Mouse (Mus musculus): ENCODE measurements around the gene Ascl2. TPM values are rescaled to one million over a fixed set of nuclear protein-coding genes. Genes with fewer than 3 reads are reported as not detected.

The Ascl2 gene
- polyA plus RNA-seq, 1 experiment from 2014 or later: 1.3 TPM

- Histone ChIP-seq H3K27me3 (replicated peaks; ENCODE audit: insufficient read depth, low read length) (no peaks in the 10 kb centered on the region), H3K9ac (replicated peaks; ENCODE audit: low read depth) (no peak overlapping the region), H3K9me3 (ENCODE audit: low read length) (no peaks in the 10 kb centered on the region), H3K4me2 (replicated peaks; ENCODE audit: low read depth, low read length) (no peak overlapping the region), H3K36me3 (ENCODE audit: insufficient read depth, low read length) (no peaks in the 10 kb centered on the region), H3K27ac (ENCODE audit: low read length) (no peak overlapping the region), H3K4me3 (ENCODE audit: low read depth, low read length) (no peak overlapping the region), H3K4me1 (ENCODE audit: insufficient read depth, low read depth, low read length) (peaks cover 13% of the 10 kb centered on the region; the same call in 1 of the 2 replicates)
- 21% methylated on average over 3 of the region's 3 CpGs for WGBS
- DNase-seq (ENCODE audit: low spot score) (peak; percentile 69), ATAC-seq (peak; percentile 39)
- TF ChIP-seq CTCF (IDR thresholded peaks at IDR 0.05) (peak; percentile 75), EP300 (IDR thresholded peaks at IDR 0.05) (no peak)
These were observed 33.6 kb upstream of the Ascl2 start for GRCm38 (mm10) chr7:143002679-143003078.

- DNase-seq (ENCODE audit: low spot score) (peak; percentile 84), ATAC-seq (peak; percentile 85)
- 22% methylated on average over 3 of the region's 3 CpGs for WGBS
These were observed 28.5 kb upstream of the Ascl2 start for GRCm38 (mm10) chr7:142997403-142998150.

GRCm38 (mm10) chr7:142996998-142997397 is 27.9 kb upstream of the Ascl2 start:
- ATAC-seq (no peak), DNase-seq (ENCODE audit: low spot score) (no peak)
- Histone ChIP-seq H3K4me2 (replicated peaks; ENCODE audit: low read depth, low read length) (no peak overlapping the region), H3K9me3 (ENCODE audit: low read length) (no peaks in the 10 kb centered on the region), H3K4me1 (ENCODE audit: insufficient read depth, low read depth, low read length) (no peaks in the 10 kb centered on the region), H3K9ac (replicated peaks; ENCODE audit: low read depth) (no peak overlapping the region), H3K36me3 (ENCODE audit: insufficient read depth, low read length) (no peaks in the 10 kb centered on the region), H3K27me3 (replicated peaks; ENCODE audit: insufficient read depth, low read length) (no peaks in the 10 kb centered on the region), H3K4me3 (ENCODE audit: low read depth, low read length) (no peak overlapping the region), H3K27ac (ENCODE audit: low read length) (no peak overlapping the region)
- TF ChIP-seq CTCF (IDR thresholded peaks at IDR 0.05) (no peak), EP300 (IDR thresholded peaks at IDR 0.05) (no peak)
- WGBS: 72% methylated on average over 2 of the region's 2 CpGs

More at GRCm38 (mm10) chr7:142997403-142998150, 28.5 kb upstream of the Ascl2 start:
- H3K27ac ChIP-seq (ENCODE audit: low read length): no peak overlapping the region
- no peak overlapping the region for H3K9ac ChIP-seq (replicated peaks; ENCODE audit: low read depth)
- H3K4me1 ChIP-seq (ENCODE audit: insufficient read depth, low read depth, low read length): no peaks in the 10 kb centered on the region
- H3K27me3 ChIP-seq (replicated peaks; ENCODE audit: insufficient read depth, low read length): no peaks in the 10 kb centered on the region
- H3K4me3 ChIP-seq (ENCODE audit: low read depth, low read length): no peak overlapping the region
- no peak overlapping the region for H3K4me2 ChIP-seq (replicated peaks; ENCODE audit: low read depth, low read length)
- TF ChIP-seq CTCF (IDR thresholded peaks at IDR 0.05) (no peak), EP300 (IDR thresholded peaks at IDR 0.05) (peak; percentile 38; the same call in 1 of the 2 replicates)
- no peaks in the 10 kb centered on the region for H3K9me3 ChIP-seq (ENCODE audit: low read length)
- H3K36me3 ChIP-seq (ENCODE audit: insufficient read depth, low read length): no peaks in the 10 kb centered on the region

DNA sequence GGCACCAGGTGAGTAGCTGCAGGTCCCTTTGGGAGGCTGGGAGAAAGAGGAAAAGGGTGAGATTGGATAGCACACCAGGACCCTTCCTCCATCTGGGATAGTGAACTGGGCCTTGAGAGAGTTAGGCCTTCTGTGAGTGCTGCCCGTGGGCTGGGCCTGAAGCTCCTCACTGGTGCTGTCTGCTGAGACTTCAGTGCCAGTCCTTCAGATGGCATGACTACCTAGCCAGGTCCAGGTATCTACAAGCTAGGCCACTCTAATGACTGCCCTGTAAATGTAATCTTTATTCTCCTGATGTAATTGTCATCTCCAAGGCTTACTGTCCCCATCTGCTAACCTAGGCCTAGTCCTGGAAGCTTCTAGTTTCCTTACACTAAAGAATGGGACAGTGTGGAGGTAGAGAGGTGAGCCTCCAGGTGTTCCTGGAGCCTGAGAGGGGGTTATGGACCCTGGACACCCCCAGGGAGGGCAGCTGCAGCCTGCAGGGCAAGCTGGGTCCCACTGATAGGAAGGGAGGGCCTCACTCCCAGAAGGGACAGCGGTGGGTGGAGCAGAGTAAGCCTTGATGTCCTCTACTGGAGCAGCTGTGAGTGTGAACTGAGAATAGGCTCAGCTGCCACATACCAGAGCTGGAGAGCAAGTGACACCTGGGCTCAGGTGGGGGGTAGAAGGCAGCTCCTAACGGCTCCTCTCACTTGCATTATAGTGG is 26.7 kb upstream of the Ascl2 start:
- Histone ChIP-seq H3K9ac (replicated peaks; ENCODE audit: low read depth) (no peak overlapping the region), H3K27me3 (replicated peaks; ENCODE audit: insufficient read depth, low read length) (no peaks in the 10 kb centered on the region), H3K4me2 (replicated peaks; ENCODE audit: low read depth, low read length) (no peak overlapping the region), H3K4me3 (ENCODE audit: low read depth, low read length) (no peak overlapping the region), H3K9me3 (ENCODE audit: low read length) (no peaks in the 10 kb centered on the region), H3K36me3 (ENCODE audit: insufficient read depth, low read length) (no peaks in the 10 kb centered on the region), H3K4me1 (ENCODE audit: insufficient read depth, low read depth, low read length) (no peaks in the 10 kb centered on the region), H3K27ac (ENCODE audit: low read length) (no peak overlapping the region)
- 51% methylated on average over 3 of the region's 3 CpGs for WGBS
- TF ChIP-seq EP300 (IDR thresholded peaks at IDR 0.05) (no peak), CTCF (IDR thresholded peaks at IDR 0.05) (no peak)
- DNase-seq (ENCODE audit: low spot score) (no peak), ATAC-seq (no peak)

- no peak overlapping the region for H3K27ac ChIP-seq (ENCODE audit: low read length)
- H3K4me3 ChIP-seq (ENCODE audit: low read depth, low read length): no peak overlapping the region
- H3K4me2 ChIP-seq (replicated peaks; ENCODE audit: low read depth, low read length): no peak overlapping the region
- no peak for DNase-seq (ENCODE audit: low spot score)
- ATAC-seq: no peak
- H3K27me3 ChIP-seq (replicated peaks; ENCODE audit: insufficient read depth, low read length): no peaks in the 10 kb centered on the region
- no peak overlapping the region for H3K9ac ChIP-seq (replicated peaks; ENCODE audit: low read depth)
- no peaks in the 10 kb centered on the region for H3K9me3 ChIP-seq (ENCODE audit: low read length)
- no peaks in the 10 kb centered on the region for H3K4me1 ChIP-seq (ENCODE audit: insufficient read depth, low read depth, low read length)
- TF ChIP-seq CTCF (IDR thresholded peaks at IDR 0.05): no peak
- no peak for TF ChIP-seq EP300 (IDR thresholded peaks at IDR 0.05)
- no peaks in the 10 kb centered on the region for H3K36me3 ChIP-seq (ENCODE audit: insufficient read depth, low read length)
These were observed 25.9 kb upstream of the Ascl2 start for GRCm38 (mm10) chr7:142995004-142995403.

GRCm38 (mm10) chr7:142987718-142988117 is 18.7 kb upstream of the Ascl2 start:
- no peak for TF ChIP-seq EP300 (IDR thresholded peaks at IDR 0.05)
- no peak for TF ChIP-seq CTCF (IDR thresholded peaks at IDR 0.05)
- 70% methylated on average over 3 of the region's 3 CpGs for WGBS

More at GRCm38 (mm10) chr7:142987718-142988117, 18.7 kb upstream of the Ascl2 start:
- Histone ChIP-seq H3K9ac (replicated peaks; ENCODE audit: low read depth) (no peak overlapping the region), H3K4me3 (ENCODE audit: low read depth, low read length) (no peak overlapping the region), H3K4me2 (replicated peaks; ENCODE audit: low read depth, low read length) (no peak overlapping the region), H3K27me3 (replicated peaks; ENCODE audit: insufficient read depth, low read length) (no peaks in the 10 kb centered on the region), H3K27ac (ENCODE audit: low read length) (no peak overlapping the region), H3K9me3 (ENCODE audit: low read length) (no peaks in the 10 kb centered on the region), H3K4me1 (ENCODE audit: insufficient read depth, low read depth, low read length) (no peaks in the 10 kb centered on the region), H3K36me3 (ENCODE audit: insufficient read depth, low read length) (no peaks in the 10 kb centered on the region)
- DNase-seq (ENCODE audit: low spot score) (no peak), ATAC-seq (no peak)

Measured in lung, postnatal 0 days (tissue).